Mouse (Mus musculus): ENCODE results near the gene Cd4. TPM values are rescaled to one million over a fixed set of nuclear protein-coding genes. Genes with fewer than 3 reads are reported as not detected.

The Cd4 gene
- total RNA-seq (2014; rRNA removed) (0.19 and 2.8 TPM in 2 replicates), polyA plus RNA-seq (2015; fragmentation: Nextera tagmentation; extraction: Ambion mirVana) (0.25 and 0.58 TPM in 2 replicates)

DNA sequence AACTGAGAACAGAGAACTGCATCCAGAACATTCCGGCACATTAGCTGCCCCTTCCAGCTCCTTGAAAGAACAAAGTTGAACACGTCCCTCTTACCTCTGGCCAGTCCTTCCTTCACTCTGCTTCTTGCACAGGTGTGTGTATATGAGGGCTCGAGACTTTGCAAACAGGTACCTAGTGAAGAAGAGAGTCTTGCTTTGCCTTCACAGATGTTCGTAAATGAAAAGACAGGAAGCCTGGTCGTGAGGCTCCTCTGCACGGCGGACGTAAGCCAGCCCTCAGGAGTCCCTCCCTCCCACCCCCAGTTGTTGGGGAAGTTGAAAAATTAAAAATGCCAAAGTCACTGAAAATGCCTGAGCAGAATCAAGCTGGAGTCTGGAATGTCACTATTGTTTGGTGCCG, at the start of gene Cd4:
Cd4 (minus strand) TSS at position 236 of the 400 bp plus-strand sequence.
- ATAC-seq (ENCODE audit: low FRiP score): no peak
- Histone ChIP-seq H3K27me3 (ENCODE audit: insufficient read depth, low read length) (no peaks in the 10 kb centered on the region), H3K4me2 (ENCODE audit: low read depth, low read length, poor library complexity, severe bottlenecking) (no peak within 1 kb of the TSS), H3K27ac (ENCODE audit: low read depth, low read length) (no peak within 1 kb of the TSS), H3K4me3 (ENCODE audit: low read depth, low read length) (no peak within 1 kb of the TSS), H3K9ac (replicated peaks; ENCODE audit: low read length, poor library complexity, severe bottlenecking) (no peak within 1 kb of the TSS), H3K4me1 (ENCODE audit: insufficient read depth, low read length) (no peaks in the 10 kb centered on the region), H3K36me3 (ENCODE audit: insufficient read depth, low read length) (no peaks in the 10 kb centered on the region), H3K9me3 (ENCODE audit: low read length) (no peaks in the 10 kb centered on the region)
- 86% methylated on average over 9 of the region's 9 CpGs for whole genome bisulfite sequencing
- TF ChIP-seq CTCF (IDR thresholded peaks at IDR 0.05): no peak
- no peak for DNase-seq (ENCODE audit: low spot score)

GRCm38 (mm10) chr6:124937493-124937892, 49.5 kb upstream of the Cd4 start:
- no peak overlapping the region for H3K4me3 ChIP-seq (ENCODE audit: low read depth, low read length)
- no peak for ATAC-seq (ENCODE audit: low FRiP score)
- no peak overlapping the region for H3K4me2 ChIP-seq (ENCODE audit: low read depth, low read length, poor library complexity, severe bottlenecking)
- peaks cover 44% of the 10 kb centered on the region for H3K36me3 ChIP-seq (ENCODE audit: insufficient read depth, low read length)
- no peak overlapping the region for H3K9ac ChIP-seq (replicated peaks; ENCODE audit: low read length, poor library complexity, severe bottlenecking)
- DNase-seq (ENCODE audit: low spot score): no peak
- no peaks in the 10 kb centered on the region for H3K27me3 ChIP-seq (ENCODE audit: insufficient read depth, low read length)
- H3K9me3 ChIP-seq (ENCODE audit: low read length): no peaks in the 10 kb centered on the region
- WGBS: 89% methylated on average over 2 of the region's 2 CpGs
- H3K27ac ChIP-seq (ENCODE audit: low read depth, low read length): no peak overlapping the region
- no peak for TF ChIP-seq CTCF (IDR thresholded peaks at IDR 0.05)
- peaks cover 2% of the 10 kb centered on the region for H3K4me1 ChIP-seq (ENCODE audit: insufficient read depth, low read length)

- Histone ChIP-seq H3K27me3 (ENCODE audit: insufficient read depth, low read length) (no peaks in the 10 kb centered on the region), H3K4me3 (ENCODE audit: low read depth, low read length) (no peak overlapping the region), H3K4me2 (ENCODE audit: low read depth, low read length, poor library complexity, severe bottlenecking) (no peak overlapping the region), H3K9me3 (ENCODE audit: low read length) (no peaks in the 10 kb centered on the region), H3K27ac (ENCODE audit: low read depth, low read length) (no peak overlapping the region), H3K9ac (replicated peaks; ENCODE audit: low read length, poor library complexity, severe bottlenecking) (no peak overlapping the region), H3K36me3 (ENCODE audit: insufficient read depth, low read length) (peaks cover 44% of the 10 kb centered on the region), H3K4me1 (ENCODE audit: insufficient read depth, low read length) (peaks cover 7% of the 10 kb centered on the region)
- TF ChIP-seq CTCF (IDR thresholded peaks at IDR 0.05): no peak
- no peak for ATAC-seq (ENCODE audit: low FRiP score)
- DNase-seq (ENCODE audit: low spot score): no peak
- 91% methylated on average over 1 of the region's 1 CpGs for WGBS
These were observed 48.7 kb upstream of the Cd4 start for GRCm38 (mm10) chr6:124936681-124937080.

DNA sequence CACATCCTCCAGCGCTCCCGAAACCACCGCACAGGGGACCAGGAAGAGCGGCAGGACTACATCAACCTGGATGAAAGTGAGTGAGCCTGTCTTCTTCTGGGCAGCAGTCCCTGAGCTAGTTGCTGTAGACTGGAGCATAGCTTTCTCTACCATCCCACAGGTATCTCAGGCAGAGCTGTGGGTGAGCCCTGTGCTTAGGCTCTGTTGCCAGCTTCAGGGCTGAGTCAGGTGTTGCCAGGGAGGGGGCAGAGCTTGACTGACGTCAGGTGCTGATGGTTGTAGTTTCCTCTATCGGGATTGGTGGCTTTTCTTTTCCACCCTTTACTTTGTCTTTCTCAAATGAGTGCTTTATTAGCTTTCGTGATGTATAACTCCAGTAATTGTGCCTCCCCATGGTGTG, 46.6 kb upstream of the Cd4 start:
- Histone ChIP-seq H3K27ac (ENCODE audit: low read depth, low read length) (no peak overlapping the region), H3K36me3 (ENCODE audit: insufficient read depth, low read length) (peaks cover 44% of the 10 kb centered on the region), H3K4me2 (ENCODE audit: low read depth, low read length, poor library complexity, severe bottlenecking) (no peak overlapping the region), H3K4me3 (ENCODE audit: low read depth, low read length) (no peak overlapping the region), H3K9ac (replicated peaks; ENCODE audit: low read length, poor library complexity, severe bottlenecking) (no peak overlapping the region), H3K9me3 (ENCODE audit: low read length) (no peaks in the 10 kb centered on the region), H3K4me1 (ENCODE audit: insufficient read depth, low read length) (peaks cover 7% of the 10 kb centered on the region), H3K27me3 (ENCODE audit: insufficient read depth, low read length) (no peaks in the 10 kb centered on the region)
- ATAC-seq (ENCODE audit: low FRiP score) (no peak), DNase-seq (ENCODE audit: low spot score) (no peak)
- TF ChIP-seq CTCF (IDR thresholded peaks at IDR 0.05): no peak
- 94% methylated on average over 7 of the region's 7 CpGs for WGBS

DNA sequence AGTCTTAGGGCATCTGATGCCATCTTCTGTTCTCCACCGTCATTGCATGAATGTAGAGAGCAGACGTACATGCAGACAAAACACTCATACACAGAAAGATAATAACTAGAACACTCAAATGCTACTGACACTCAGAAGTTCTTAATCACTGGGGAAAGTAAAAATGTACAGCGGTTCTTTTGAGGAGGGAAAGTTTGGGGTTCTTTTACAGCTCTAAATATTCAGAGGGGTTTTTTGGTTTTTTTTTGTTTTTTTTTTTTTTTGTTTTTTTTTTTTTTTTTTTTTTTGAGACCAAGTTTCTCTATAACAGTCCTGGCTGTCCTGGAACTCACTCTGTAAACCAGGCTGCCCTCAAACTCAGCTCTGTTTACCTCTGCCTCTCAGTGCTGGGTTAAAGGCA, 45.1 kb upstream of the Cd4 start:
- H3K27ac ChIP-seq (ENCODE audit: low read depth, low read length): no peak overlapping the region
- DNase-seq (ENCODE audit: low spot score): no peak
- ATAC-seq (ENCODE audit: low FRiP score): no peak
- no peak overlapping the region for H3K4me2 ChIP-seq (ENCODE audit: low read depth, low read length, poor library complexity, severe bottlenecking)
- WGBS: 88% methylated on average over 3 of the region's 3 CpGs
- H3K9me3 ChIP-seq (ENCODE audit: low read length): no peaks in the 10 kb centered on the region
- peaks cover 39% of the 10 kb centered on the region for H3K36me3 ChIP-seq (ENCODE audit: insufficient read depth, low read length)
- no peak overlapping the region for H3K4me3 ChIP-seq (ENCODE audit: low read depth, low read length)
- no peak overlapping the region for H3K9ac ChIP-seq (replicated peaks; ENCODE audit: low read length, poor library complexity, severe bottlenecking)
- no peaks in the 10 kb centered on the region for H3K27me3 ChIP-seq (ENCODE audit: insufficient read depth, low read length)
- TF ChIP-seq CTCF (IDR thresholded peaks at IDR 0.05): 0 out of 2 replicates have a peak, but pooled peaks have one; percentile 4
- H3K4me1 ChIP-seq (ENCODE audit: insufficient read depth, low read length): peaks cover 7% of the 10 kb centered on the region

- Histone ChIP-seq H3K9ac (replicated peaks; ENCODE audit: low read length, poor library complexity, severe bottlenecking) (peak overlapping the region; percentile 97), H3K9me3 (ENCODE audit: low read length) (no peaks in the 10 kb centered on the region), H3K4me1 (ENCODE audit: insufficient read depth, low read length) (peaks cover 7% of the 10 kb centered on the region), H3K27ac (ENCODE audit: low read depth, low read length) (peak overlapping the region; percentile 99), H3K4me2 (ENCODE audit: low read depth, low read length, poor library complexity, severe bottlenecking) (peak overlapping the region; percentile 87), H3K27me3 (ENCODE audit: insufficient read depth, low read length) (no peaks in the 10 kb centered on the region), H3K4me3 (ENCODE audit: low read depth, low read length) (peak overlapping the region; percentile 89), H3K36me3 (ENCODE audit: insufficient read depth, low read length) (peaks cover 31% of the 10 kb centered on the region)
- ATAC-seq (ENCODE audit: low FRiP score): no peak
- WGBS: 43% methylated on average over 12 of the region's 12 CpGs
- TF ChIP-seq CTCF (IDR thresholded peaks at IDR 0.05): no peak
- DNase-seq (ENCODE audit: low spot score): no peak
These were observed 44.3 kb upstream of the Cd4 start for GRCm38 (mm10) chr6:124932314-124932695.

Data from midbrain, postnatal 0 days (tissue).